Mouse (Mus musculus) hindlimb bud, embryonic 11.5 days (tissue): ENCODE measurements around the gene Ttll8.

ENCODE experiments used
- DNase-seq: peaks from one replicate; pipeline ENCODE4 v3.0.0-alpha.2; 2012; ENCODE audit warnings: low read depth, low spot score; ENCODE audit errors: extremely low spot score

Gene Ttll8

GRCm38 (mm10) chr15:88885376-88885775 is 68.8 kb downstream of the Ttll8 start:
- DNase-seq: no peak

- no peak for DNase-seq
Observed at GRCm38 (mm10) chr15:88883342-88883741, 70.9 kb downstream of the Ttll8 start.

DNA sequence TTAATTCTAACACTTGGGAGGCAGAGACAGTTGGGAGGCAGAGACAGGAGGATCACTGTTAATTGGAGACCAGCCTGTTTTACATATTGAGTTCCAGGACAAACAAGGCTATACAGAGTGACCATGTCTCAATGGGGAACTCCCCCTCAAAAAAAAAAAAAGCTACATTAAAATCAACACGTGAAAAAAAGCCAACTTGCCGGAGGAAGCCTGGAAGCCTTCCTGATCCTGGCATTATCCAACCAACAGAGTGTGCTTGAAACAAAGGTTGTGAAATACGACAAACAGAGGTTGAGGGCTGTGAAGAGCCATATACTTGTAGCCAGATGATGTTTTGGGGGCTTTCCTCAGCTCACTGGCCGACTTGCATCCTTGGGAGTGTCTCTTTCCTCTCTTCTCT is 71.4 kb downstream of the Ttll8 start:
- no peak for DNase-seq

GRCm38 (mm10) chr15:88881253-88882044 is 72.8 kb downstream of the Ttll8 start:
- DNase-seq: no peak

- no peak for DNase-seq
Observed at GRCm38 (mm10) chr15:88877021-88877400, 77.2 kb downstream of the Ttll8 start.

GRCm38 (mm10) chr15:88876155-88877020 is 77.8 kb downstream of the Ttll8 start:
- DNase-seq: no peak

- no peak for DNase-seq
Observed at GRCm38 (mm10) chr15:88875625-88876081, 78.6 kb downstream of the Ttll8 start.

DNA sequence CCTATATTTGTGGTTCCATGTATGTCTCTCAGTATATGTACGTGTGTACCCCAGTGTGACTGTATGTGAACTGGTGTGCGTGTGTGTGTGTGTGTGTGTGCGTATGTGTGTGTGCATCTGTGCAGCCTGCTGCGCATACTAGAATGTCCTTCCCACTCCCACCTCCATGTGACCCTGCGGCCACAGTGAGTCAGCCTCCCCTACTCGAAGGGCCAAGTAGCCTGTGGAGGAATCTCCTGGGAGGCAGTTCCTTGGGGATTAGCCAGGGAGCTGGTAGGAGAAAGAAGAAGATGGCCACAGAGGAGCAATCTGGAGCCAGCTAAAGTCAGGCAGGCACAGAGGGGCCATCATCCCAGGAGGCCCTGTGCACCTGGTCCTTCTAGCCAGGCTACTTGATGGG is 79.7 kb downstream of the Ttll8 start:
- DNase-seq: no peak

- no peak for DNase-seq
Observed at GRCm38 (mm10) chr15:88874061-88874460, 80.2 kb downstream of the Ttll8 start.

DNA sequence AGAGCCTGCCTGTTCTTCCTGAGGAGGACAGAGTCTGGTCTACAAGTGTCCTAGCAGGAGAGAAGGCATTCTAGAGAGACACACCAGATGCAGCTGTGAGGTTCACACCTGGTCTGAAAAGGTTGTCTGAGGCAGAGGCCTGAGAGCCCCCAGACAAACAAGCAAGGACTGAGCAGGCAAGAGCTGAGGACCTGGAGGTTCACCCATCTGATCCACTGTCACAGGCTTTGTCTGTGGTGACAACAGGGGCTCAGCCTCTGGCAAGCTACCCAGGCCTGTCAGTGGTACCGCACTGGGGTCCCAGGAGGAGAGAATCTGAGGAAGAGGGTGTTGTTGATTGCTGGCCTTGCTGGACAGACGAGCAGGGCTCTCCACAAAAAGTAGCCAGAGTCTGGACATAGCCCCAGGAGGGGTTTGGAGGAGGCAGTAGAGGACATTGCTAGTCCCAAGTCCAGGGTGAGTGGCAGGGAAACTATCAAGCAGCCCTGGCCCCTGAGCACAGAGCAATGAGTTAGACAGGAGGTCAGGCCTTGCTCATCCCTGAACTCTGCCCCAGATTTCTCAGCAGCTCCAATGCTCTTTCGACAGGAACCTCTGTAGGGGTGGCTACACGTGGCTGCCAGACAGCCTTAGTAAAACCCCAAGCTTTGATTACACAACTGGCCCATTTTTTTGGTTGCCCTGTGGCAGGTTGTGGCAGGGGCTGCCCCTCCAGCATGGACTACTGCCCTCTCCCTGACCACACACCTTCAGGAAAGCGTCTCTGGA is 83.6 kb downstream of the Ttll8 start:
- DNase-seq: no peak

DNA sequence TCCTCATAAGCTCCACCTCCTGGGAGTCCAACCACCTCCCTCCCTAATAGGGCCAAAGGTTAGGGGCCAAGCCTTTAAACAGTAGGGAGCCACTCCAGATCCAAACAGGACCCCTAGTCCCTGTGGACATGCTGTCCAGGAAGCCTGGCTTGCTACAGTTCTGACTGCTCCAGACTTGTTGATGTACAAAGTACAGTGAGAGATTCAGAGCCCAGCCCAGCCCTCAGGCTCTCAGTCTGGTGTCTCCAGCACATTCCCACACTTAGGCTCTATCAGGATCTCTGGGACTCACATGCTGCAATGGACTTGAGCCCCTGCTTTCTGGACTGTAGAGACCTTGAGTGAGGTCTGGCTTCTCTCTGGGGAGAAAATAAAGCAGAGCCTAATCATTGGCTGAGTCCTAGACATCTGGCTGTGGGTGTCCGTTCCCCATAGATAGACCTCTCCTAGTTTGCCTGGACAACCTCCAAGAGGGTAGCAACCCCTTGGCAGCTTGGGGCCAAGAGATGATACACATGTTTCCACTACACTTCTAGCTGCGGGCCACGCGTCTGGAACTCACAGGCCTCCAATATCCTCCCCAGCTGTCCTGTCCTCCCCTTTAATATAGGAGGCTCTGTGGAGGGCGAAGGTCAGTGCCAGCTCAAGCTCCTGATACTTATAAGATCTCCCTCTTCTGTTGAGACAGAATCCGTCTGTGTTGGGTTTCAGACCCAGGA is 86.0 kb downstream of the Ttll8 start:
- no peak for DNase-seq

DNA sequence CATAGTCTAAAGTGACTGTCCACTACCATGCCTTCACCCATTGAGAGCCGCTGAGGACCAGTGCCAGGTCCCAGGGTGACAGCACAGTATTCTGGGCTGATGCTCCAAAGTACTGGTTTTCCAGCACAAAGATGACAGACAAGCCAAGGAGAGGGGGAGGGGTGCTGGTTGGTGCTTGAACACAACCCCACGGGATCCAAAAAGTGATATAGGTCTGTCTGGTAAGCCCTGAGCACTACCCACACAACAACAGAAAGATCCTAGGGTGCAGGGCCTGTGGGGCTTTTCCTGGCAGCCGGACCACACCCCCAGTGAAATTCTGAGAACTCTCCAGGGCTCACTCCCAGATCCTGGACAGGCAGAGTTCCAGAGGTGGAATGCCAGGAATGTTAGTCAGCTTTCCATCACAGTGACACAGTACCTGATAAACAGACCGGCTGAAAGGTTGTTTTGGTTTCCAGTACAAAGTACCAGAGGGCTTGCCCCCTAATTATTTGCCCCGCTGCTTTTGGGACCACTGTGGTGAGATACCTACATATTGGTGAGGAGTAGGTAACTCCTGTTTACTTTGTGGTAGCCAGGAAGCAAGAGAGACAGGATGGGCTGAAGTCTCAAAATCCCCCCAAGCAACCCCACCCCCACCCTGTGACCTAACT is 86.7 kb downstream of the Ttll8 start:
- no peak for DNase-seq

- DNase-seq: no peak
Observed at GRCm38 (mm10) chr15:88866934-88867356, 87.3 kb downstream of the Ttll8 start.

DNA sequence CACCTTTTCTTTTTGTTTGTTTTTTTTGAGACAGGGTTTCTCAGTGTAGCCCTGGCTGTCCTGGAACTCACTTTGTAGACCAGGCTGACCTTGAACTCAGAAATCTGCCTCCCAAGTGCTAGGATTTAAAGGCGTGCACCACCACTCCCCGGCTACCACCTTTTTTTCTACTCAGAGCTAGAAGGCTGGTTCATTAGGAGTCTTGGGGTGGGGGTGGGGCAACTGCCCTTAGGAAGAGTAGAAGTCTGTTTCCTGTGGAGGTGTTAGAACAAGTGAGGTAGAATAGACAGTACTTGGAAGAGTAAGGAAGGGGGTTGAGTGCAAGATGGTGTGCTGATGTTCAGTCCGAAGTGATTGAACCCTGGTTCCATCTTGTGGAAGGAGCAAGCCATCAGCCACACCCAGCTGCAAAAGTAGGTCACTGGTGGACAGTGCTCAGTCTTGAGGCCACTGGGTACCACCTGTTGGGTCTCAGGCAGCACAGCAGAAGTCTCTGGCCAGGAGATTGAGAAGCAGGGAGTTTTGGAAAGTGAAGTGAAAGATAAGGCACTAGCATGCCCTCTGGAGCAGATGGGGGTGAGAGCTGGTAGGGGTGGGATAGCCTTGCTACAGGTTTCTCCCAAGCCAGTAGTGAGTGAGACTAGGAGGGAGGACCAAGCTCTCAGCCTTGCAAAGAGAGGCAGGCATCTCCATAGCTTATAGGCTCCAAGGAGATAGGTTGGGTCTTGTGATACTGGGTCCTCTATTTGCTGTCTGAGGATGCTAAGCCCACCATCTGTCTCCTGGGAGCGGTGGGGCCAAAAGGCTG is 88.1 kb downstream of the Ttll8 start:
- no peak for DNase-seq

DNA sequence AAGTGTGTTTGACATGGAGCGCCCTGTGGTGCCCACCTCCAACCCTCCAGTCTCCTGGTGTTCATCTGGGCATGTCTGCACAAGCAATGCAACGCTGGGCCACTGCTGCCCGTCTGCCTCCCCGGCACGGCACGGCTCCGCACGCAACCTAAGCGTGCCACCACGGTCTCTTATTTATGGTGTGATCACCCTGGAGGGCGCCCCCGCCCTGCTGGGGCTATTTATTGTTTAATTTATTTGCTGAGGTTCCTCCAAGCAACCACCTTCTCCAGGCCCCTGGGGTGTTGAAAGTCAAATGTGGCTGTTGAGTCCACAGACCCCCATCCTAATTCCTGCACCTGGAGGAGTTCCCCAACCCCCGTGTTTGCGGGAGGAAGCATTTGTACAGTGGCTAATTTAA is 89.2 kb downstream of the Ttll8 start:
- no peak for DNase-seq

DNA sequence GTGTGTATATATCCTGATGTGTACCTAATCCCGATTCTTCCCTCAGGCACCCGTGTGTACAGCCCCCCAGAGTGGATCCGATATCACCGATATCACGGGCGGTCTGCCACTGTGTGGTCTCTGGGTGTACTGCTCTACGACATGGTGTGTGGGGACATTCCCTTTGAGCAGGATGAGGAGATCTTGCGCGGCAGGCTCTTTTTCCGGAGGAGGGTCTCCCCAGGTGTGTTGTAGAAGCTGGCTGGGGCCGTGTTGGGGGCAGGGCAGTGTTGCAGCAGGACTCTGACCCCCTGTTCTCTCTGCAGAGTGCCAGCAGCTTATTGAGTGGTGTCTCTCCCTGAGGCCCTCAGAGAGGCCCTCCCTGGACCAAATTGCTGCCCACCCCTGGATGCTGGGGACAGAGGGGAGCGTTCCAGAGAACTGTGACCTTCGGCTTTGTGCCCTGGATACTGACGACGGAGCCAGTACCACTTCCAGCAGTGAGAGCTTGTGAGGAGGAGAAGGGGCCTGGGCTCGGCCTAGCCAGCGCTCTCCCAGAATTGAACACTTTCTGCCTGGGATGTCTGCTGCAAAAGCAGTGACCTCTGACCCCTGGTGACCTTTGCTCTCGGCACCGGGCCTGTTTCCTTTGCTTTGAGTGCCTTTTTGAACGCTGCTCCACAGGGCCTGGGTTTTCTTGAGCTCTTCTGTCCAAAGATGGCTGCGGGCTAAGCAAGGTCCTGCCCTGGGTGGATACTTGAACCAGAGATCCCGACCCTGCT is 89.8 kb downstream of the Ttll8 start:
- no peak for DNase-seq

- peak; percentile 73 for DNase-seq
Observed at GRCm38 (mm10) chr15:88863695-88864231, 90.5 kb downstream of the Ttll8 start.
